Mouse (Mus musculus): Measurements from ENCODE around the gene Uaca.

The Uaca gene

GRCm38 (mm10) chr9:60837078-60837448 is 42.7 kb downstream of the Uaca start:
- no peak for DNase-seq (ENCODE audit: low spot score)

- peak; percentile 76 for DNase-seq (ENCODE audit: low spot score)
Observed at GRCm38 (mm10) chr9:60837449-60838141, 43.3 kb downstream of the Uaca start.

- DNase-seq (ENCODE audit: low spot score), result no peak
Observed at GRCm38 (mm10) chr9:60838331-60838872, 44.1 kb downstream of the Uaca start.

- no peak for DNase-seq (ENCODE audit: low spot score)
Observed at GRCm38 (mm10) chr9:60841393-60841792, 47.1 kb downstream of the Uaca start.

- DNase-seq (ENCODE audit: low spot score), result no peak
Observed at GRCm38 (mm10) chr9:60843415-60844076, 49.2 kb downstream of the Uaca start.

GRCm38 (mm10) chr9:60848730-60849129 is 54.4 kb downstream of the Uaca start:
- no peak for DNase-seq (ENCODE audit: low spot score)

- no peak for DNase-seq (ENCODE audit: low spot score)
Observed at GRCm38 (mm10) chr9:60849986-60850385, 55.6 kb downstream of the Uaca start.

GRCm38 (mm10) chr9:60854196-60854595 is 59.9 kb downstream of the Uaca start:
- DNase-seq (ENCODE audit: low spot score), result no peak

GRCm38 (mm10) chr9:60857833-60858232 is 63.5 kb downstream of the Uaca start:
- peak; percentile 68 for DNase-seq (ENCODE audit: low spot score)

GRCm38 (mm10) chr9:60858306-60858960 is 64.1 kb downstream of the Uaca start:
- no peak for DNase-seq (ENCODE audit: low spot score)

- DNase-seq (ENCODE audit: low spot score), result no peak
Observed at GRCm38 (mm10) chr9:60859031-60859430, 64.7 kb downstream of the Uaca start.

GRCm38 (mm10) chr9:60861030-60861429 is 66.7 kb downstream of the Uaca start:
- DNase-seq (ENCODE audit: low spot score), result no peak

GRCm38 (mm10) chr9:60864664-60865063 is 70.3 kb downstream of the Uaca start:
- DNase-seq (ENCODE audit: low spot score), result no peak

GRCm38 (mm10) chr9:60865866-60866265 is 71.5 kb downstream of the Uaca start:
- DNase-seq (ENCODE audit: low spot score), result no peak

- DNase-seq (ENCODE audit: low spot score), result no peak
Observed at GRCm38 (mm10) chr9:60870451-60870850, 76.1 kb downstream of the Uaca start.

GRCm38 (mm10) chr9:60870919-60871503 is 76.7 kb downstream of the Uaca start:
- DNase-seq (ENCODE audit: low spot score), result no peak

- DNase-seq (ENCODE audit: low spot score), result no peak
Observed at GRCm38 (mm10) chr9:60873257-60874054, 79.1 kb downstream of the Uaca start.

- no peak for DNase-seq (ENCODE audit: low spot score)
Observed at GRCm38 (mm10) chr9:60874055-60874392, 79.7 kb downstream of the Uaca start.

GRCm38 (mm10) chr9:60876085-60876484 is 81.7 kb downstream of the Uaca start:
- no peak for DNase-seq (ENCODE audit: low spot score)

- no peak for DNase-seq (ENCODE audit: low spot score)
Observed at GRCm38 (mm10) chr9:60876531-60876930, 82.2 kb downstream of the Uaca start.

- DNase-seq (ENCODE audit: low spot score), result no peak
Observed at GRCm38 (mm10) chr9:60878051-60878557, 83.8 kb downstream of the Uaca start.

- no peak for DNase-seq (ENCODE audit: low spot score)
Observed at GRCm38 (mm10) chr9:60878630-60879029, 84.3 kb downstream of the Uaca start.
